Mouse (Mus musculus) forebrain, embryonic 13.5 days (tissue): ENCODE results near the gene Thsd7a. TPM values are rescaled to one million over a fixed set of nuclear protein-coding genes. Genes with fewer than 3 reads are reported as not detected.

Source experiments
- ATAC-seq: fragments of 200-750 bp; cut with Nextera tagmentation; 2 replicates; pipeline ENCODE4 v1.8.0; 2017
- H3K27ac ChIP-seq: fragments of 300-500 bp; sonication (generic); 2 replicates; pipeline ENCODE4 v1.5.1; 2015; ENCODE audit warnings: inconsistent platforms, mild to moderate bottlenecking, moderate library complexity
- H3K27me3 ChIP-seq: fragments of 300-500 bp; sonication (generic); 2 replicates; pipeline ENCODE4 v1.6.1; 2015; ENCODE audit warnings: mild to moderate bottlenecking, inconsistent platforms
- H3K36me3 ChIP-seq: fragments of 300-500 bp; sonication (generic); 2 replicates; pipeline ENCODE4 v1.6.1; 2015; ENCODE audit warnings: mild to moderate bottlenecking, inconsistent platforms; ENCODE audit not compliant: poor library complexity, severe bottlenecking
- H3K4me1 ChIP-seq: fragments of 300-500 bp; sonication (generic); 2 replicates; pipeline ENCODE4 v1.6.1; 2015; ENCODE audit warnings: inconsistent platforms
- H3K4me2 ChIP-seq: fragments of 300-500 bp; sonication (generic); 2 replicates; pipeline ENCODE4 v1.6.1; 2015; ENCODE audit warnings: inconsistent platforms, mild to moderate bottlenecking, moderate library complexity
- H3K4me3 ChIP-seq: fragments of 300-500 bp; sonication (generic); 2 replicates; pipeline ENCODE4 v1.5.1; 2015; ENCODE audit warnings: mild to moderate bottlenecking, inconsistent platforms
- H3K9ac ChIP-seq: fragments of 300-500 bp; sonication (generic); 2 replicates; pipeline ENCODE4 v1.6.1; 2015; ENCODE audit warnings: mild to moderate bottlenecking, inconsistent platforms
- H3K9me3 ChIP-seq: fragments of 300-500 bp; sonication (generic); replicated peaks from 2 replicates; pipeline ENCODE4 v1.6.1; 2016; ENCODE audit warnings: inconsistent platforms
- WGBS: fragments of 180-500 bp; shearing (Covaris S2); methylation state at CpG from one replicate; pipeline ENCODE4 v1.1.7; 2015; 5-methylcytosine and 5-hydroxymethylcytosine counted together
- polyA plus RNA-seq: library from polyadenylated mRNA; unstranded; fragments of >200 nt; fragmentation: Nextera tagmentation; extraction: Ambion mirVana; gene quantifications from 2 replicates; pipeline ENCODE4 v1.2.1, GENCODE M21; 2015

Thsd7a gene
- polyA plus RNA-seq, 1 experiment from 2014 or later, result 13.4 TPM

DNA sequence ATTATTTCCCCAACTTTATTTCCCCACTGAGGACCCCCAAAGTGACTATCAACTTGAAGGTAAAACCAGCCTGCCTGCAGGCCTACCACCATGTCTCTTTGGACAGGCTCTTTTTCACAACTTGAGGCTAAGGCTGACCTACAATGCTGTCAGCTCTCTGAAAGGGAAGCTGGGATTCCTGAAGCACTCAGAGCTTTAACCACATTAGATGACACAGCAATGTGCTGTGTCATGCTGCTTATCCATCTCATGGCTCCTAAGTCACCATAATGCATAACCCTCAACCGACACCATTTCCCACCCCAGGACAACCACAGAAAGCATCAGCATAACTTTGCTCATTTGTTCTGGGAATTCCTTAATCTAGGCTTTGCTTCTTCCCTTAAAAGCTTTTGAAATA, 255.6 kb downstream of the Thsd7a start:
- WGBS, result 100% methylated on average over 1 of the region's 1 CpGs

DNA sequence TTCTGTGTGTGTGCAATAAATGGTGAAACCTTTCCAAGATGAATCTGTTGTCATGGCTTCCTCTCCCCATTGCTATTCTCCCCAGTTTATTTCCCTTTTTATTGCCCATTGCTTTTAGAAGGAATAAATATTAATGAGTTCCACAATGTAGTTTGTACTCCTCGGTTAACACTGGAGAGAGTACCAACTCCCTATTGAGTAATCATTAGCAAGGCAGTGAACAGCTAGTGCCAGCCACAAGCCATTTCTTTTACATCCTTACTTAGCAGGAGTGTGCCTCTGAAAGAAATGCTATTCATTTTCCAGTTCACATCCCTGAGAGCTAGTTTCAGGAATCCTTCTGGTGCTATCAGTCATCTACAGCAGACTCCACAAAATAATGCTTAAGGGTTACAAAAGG, 260.3 kb downstream of the Thsd7a start:
- Histone ChIP-seq H3K4me2 (no peak overlapping the region), H3K4me1 (no peaks in the 10 kb centered on the region), H3K27ac (no peak overlapping the region), H3K9ac (no peak overlapping the region), H3K4me3 (no peak overlapping the region), H3K36me3 (no peaks in the 10 kb centered on the region), H3K9me3 (no peaks in the 10 kb centered on the region), H3K27me3 (no peaks in the 10 kb centered on the region)
- 34% methylated on average over 1 of the region's 1 CpGs for WGBS
- no peak for ATAC-seq

More for the DNA sequence above, 255.6 kb downstream of the Thsd7a start:
- H3K9me3 ChIP-seq, result no peaks in the 10 kb centered on the region
- H3K9ac ChIP-seq, result no peak overlapping the region
- no peak overlapping the region for H3K27ac ChIP-seq
- no peak overlapping the region for H3K4me3 ChIP-seq
- H3K36me3 ChIP-seq, result no peaks in the 10 kb centered on the region
- ATAC-seq, result no peak
- no peak overlapping the region for H3K4me2 ChIP-seq
- no peaks in the 10 kb centered on the region for H3K4me1 ChIP-seq
- H3K27me3 ChIP-seq, result no peaks in the 10 kb centered on the region

DNA sequence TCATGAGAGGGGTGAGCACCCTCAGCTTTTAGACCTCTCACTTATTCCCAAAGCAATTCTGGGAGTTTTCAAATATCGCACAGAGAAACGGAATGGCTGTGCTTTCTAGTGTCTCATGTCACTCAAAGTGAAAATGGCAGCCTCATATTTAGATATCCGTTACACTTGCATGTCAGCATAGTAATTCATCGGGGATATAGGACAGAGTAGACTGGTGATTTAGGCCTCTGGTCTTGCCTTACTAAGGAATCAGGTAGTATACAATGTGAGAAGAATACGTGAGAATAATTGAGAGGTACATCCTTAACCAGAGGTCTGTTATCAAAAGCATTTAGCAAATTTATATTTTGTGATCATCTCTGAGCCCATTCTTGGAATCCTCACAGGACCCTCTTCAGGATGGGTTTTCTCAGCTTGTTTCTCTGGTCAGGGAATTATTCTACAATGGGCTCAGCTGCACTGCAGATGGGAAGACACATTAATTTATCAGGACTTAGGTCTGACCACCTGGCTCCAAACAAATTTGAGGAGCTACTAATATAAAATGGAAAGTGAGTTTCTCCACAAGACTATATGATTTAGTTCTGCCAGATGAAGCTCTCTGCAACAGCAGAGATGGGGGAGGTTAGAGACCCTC, 267.6 kb downstream of the Thsd7a start:
- ATAC-seq, result no peak
- WGBS, result 87% methylated on average over 5 of the region's 5 CpGs
- no peak overlapping the region for H3K4me2 ChIP-seq
- no peaks in the 10 kb centered on the region for H3K27me3 ChIP-seq
- no peak overlapping the region for H3K9ac ChIP-seq
- no peaks in the 10 kb centered on the region for H3K4me1 ChIP-seq
- no peaks in the 10 kb centered on the region for H3K9me3 ChIP-seq
- H3K36me3 ChIP-seq, result no peaks in the 10 kb centered on the region
- no peak overlapping the region for H3K4me3 ChIP-seq
- H3K27ac ChIP-seq, result no peak overlapping the region

DNA sequence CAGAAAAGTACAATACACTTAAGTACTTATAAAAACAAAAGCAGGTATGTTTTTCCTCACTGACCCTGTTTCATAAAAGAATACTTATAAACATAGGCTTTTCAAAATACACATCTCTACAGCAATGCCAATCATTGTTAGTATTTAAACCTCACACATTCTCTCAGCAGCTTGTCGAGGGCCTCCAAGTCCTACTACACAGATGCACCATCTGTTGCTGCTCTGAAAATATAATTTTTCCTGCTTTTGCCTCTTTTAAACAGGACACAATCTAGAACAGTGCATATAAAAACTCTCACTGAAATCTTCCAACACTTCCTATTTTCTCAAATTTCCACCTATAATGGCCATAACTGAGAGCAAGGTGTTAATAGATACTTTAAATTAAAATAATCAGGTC, 270.9 kb downstream of the Thsd7a start:
- H3K9ac ChIP-seq, result no peak overlapping the region
- H3K4me1 ChIP-seq, result no peaks in the 10 kb centered on the region
- no peak for ATAC-seq
- H3K4me2 ChIP-seq, result no peak overlapping the region
- no peaks in the 10 kb centered on the region for H3K9me3 ChIP-seq
- 75% methylated on average over 1 of the region's 1 CpGs for WGBS
- no peaks in the 10 kb centered on the region for H3K27me3 ChIP-seq
- H3K36me3 ChIP-seq, result no peaks in the 10 kb centered on the region
- no peak overlapping the region for H3K27ac ChIP-seq
- no peak overlapping the region for H3K4me3 ChIP-seq

DNA sequence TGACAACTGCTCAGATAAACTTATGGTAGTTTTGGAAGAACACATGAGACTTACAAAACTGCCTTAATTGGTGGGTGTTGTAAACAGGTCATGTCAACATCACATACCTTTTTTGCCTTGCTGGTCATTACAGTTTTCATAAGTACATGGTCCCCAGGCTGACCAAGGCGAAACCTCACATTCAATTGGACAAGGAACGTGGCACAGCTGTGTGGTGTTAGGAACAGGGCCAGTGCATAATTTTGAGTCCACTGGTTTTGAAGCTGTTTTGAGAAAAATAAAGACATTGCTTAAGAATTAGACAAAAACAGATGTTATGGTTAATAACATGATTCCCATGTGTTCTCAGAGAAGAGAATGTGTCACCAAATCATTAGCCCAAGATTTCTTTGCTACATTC, 278.3 kb downstream of the Thsd7a start:
- ATAC-seq, result no peak
- Histone ChIP-seq H3K4me1 (no peaks in the 10 kb centered on the region), H3K27ac (no peak overlapping the region), H3K4me2 (no peak overlapping the region), H3K9me3 (no peaks in the 10 kb centered on the region), H3K27me3 (no peaks in the 10 kb centered on the region), H3K36me3 (no peaks in the 10 kb centered on the region), H3K4me3 (no peak overlapping the region), H3K9ac (no peak overlapping the region)
- 86% methylated on average over 2 of the region's 2 CpGs for WGBS

DNA sequence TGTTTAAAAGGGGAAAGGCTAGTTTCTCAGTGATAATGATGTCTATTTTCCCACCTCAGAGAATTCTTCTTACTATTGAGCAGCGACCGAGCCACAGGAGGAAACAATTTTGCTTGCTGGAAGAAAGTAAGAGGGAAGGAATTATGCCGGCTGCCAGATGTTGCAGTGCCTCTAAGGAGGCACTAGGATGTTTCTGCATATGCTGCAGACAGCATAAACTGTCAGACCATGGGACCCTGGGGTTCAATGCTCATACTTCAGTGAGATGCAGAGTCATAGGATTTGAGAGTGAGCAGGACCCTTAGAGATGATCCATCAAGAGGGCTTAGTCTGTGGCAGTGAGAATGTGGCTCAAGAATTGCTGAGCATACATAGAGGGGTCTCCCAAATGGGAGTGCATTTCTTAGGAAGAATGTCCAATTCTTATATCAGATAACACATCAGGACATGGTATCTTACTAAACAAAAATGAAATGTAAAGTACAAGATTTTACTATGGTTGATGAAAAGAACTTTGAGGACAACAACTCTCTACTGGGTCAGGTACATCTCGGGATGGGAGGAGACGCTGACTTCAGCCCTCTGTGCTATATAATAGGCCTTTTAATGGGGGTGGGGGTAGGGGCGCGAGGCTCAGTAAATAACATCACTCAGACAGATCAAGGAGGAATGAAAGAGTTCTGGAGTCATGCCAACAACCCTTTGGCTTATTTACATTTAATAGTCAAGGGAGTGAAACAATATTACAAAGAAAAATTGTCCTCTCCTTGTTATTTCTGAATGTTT, 281.7 kb downstream of the Thsd7a start:
- no peaks in the 10 kb centered on the region for H3K9me3 ChIP-seq
- no peak overlapping the region for H3K9ac ChIP-seq
- H3K4me3 ChIP-seq, result no peak overlapping the region
- WGBS, result 64% methylated on average over 7 of the region's 7 CpGs
- H3K27me3 ChIP-seq, result no peaks in the 10 kb centered on the region
- no peak overlapping the region for H3K4me2 ChIP-seq
- H3K4me1 ChIP-seq, result no peaks in the 10 kb centered on the region
- H3K27ac ChIP-seq, result no peak overlapping the region
- H3K36me3 ChIP-seq, result no peaks in the 10 kb centered on the region
- no peak for ATAC-seq

DNA sequence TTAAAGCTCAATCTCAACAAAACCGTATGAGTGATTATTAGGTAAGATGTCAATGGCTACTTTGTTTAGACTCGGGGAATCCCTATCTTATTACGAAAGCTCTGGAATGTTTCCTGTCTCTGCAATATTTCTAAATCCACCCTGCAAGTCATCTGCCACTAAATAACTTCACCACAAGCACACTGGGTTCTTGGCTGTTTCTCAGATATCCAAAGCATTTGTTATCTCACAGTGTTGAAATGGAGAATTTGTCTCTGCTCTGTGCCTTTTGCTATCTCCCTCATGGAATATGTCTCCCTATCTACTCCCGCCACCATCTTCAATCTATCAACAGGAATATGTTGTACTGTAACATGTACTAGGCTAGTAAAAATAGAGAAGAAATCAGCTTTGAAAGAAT, 290.4 kb downstream of the Thsd7a start:
- Histone ChIP-seq H3K27ac (no peak overlapping the region), H3K4me2 (no peak overlapping the region), H3K4me3 (no peak overlapping the region), H3K27me3 (no peaks in the 10 kb centered on the region), H3K4me1 (no peaks in the 10 kb centered on the region), H3K36me3 (no peaks in the 10 kb centered on the region), H3K9ac (no peak overlapping the region), H3K9me3 (no peaks in the 10 kb centered on the region)
- ATAC-seq, result no peak
- 97% methylated on average over 4 of the region's 4 CpGs for WGBS

DNA sequence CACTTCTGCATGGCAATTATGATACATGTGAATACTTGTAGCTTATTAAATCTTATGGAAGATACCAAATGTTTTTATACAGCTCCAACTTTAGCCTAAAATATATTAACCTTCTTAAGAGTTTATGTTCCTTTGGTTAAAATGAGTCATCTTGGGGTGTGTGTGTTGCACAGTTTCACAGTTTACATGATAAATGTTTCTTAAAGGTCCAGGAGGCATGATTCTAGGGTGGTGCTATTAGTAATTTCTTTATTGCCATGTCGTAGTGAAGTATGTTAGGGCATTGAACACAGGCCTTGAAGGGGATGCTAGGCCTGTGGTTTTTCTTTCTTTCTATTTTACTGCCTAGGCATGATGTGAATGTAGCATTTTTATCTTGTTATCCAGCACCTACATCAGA, 291.8 kb downstream of the Thsd7a start:
- H3K4me3 ChIP-seq, result no peak overlapping the region
- WGBS, result 83% methylated on average over 1 of the region's 1 CpGs
- no peaks in the 10 kb centered on the region for H3K27me3 ChIP-seq
- no peaks in the 10 kb centered on the region for H3K9me3 ChIP-seq
- no peak overlapping the region for H3K4me2 ChIP-seq
- ATAC-seq, result no peak
- no peak overlapping the region for H3K9ac ChIP-seq
- H3K36me3 ChIP-seq, result no peaks in the 10 kb centered on the region
- H3K4me1 ChIP-seq, result no peaks in the 10 kb centered on the region
- no peak overlapping the region for H3K27ac ChIP-seq

DNA sequence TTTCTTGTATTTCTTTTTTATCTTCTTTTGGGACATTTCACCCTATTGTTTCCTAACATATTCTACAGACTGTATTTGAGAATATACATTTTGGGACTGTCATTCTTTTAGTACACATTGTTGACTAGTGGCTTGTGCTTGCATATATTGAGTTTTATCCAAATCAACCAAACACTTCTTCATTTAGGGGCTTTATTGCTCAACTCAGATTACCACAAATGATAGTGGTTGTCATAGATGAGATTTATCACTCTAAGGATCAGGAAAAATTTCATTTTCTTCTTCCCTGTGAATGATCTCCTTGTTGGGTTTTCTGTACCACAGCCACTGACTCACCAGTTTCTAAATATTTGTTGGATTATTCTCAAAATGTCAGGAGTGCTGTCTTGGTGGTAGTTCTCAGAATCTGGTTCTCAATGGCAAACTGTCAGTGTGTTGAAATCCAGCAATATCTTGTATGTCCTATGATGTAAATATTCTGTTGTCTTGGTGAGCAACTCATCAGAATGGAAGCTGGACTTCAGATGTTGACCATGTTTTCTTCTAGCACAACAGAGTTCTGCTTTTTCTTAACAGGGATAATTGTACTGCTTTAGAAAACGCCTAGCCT, 294.2 kb downstream of the Thsd7a start:
- WGBS, result 84% methylated on average over 1 of the region's 1 CpGs
- H3K4me1 ChIP-seq, result no peaks in the 10 kb centered on the region
- no peak for ATAC-seq
- no peak overlapping the region for H3K9ac ChIP-seq
- H3K27ac ChIP-seq, result no peak overlapping the region
- H3K9me3 ChIP-seq, result no peaks in the 10 kb centered on the region
- no peak overlapping the region for H3K4me3 ChIP-seq
- H3K27me3 ChIP-seq, result no peaks in the 10 kb centered on the region
- no peak overlapping the region for H3K4me2 ChIP-seq
- no peaks in the 10 kb centered on the region for H3K36me3 ChIP-seq

DNA sequence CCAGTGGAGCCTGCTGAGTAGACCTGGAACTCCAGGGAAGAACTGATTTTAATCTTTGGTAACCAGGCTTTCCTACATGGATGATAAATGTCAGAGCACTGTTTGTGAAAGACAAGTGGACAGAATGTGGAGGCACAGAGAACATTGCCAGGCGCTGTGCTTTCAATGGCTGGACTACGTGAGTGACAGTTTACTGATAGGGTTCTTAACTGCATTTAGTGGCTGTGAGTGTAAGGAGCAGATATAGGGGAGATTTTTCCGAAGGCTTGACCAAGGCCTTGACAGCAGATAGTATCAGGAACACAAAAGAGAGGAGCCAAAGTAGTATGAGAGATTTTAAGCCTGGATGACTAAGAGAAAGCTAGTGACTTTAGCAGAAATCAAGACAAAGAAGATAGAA, 295.1 kb downstream of the Thsd7a start:
- Histone ChIP-seq H3K9ac (no peak overlapping the region), H3K27me3 (no peaks in the 10 kb centered on the region), H3K27ac (no peak overlapping the region), H3K4me1 (no peaks in the 10 kb centered on the region), H3K9me3 (no peaks in the 10 kb centered on the region), H3K36me3 (no peaks in the 10 kb centered on the region), H3K4me3 (no peak overlapping the region), H3K4me2 (no peak overlapping the region)
- WGBS, result 82% methylated on average over 3 of the region's 3 CpGs
- no peak for ATAC-seq

DNA sequence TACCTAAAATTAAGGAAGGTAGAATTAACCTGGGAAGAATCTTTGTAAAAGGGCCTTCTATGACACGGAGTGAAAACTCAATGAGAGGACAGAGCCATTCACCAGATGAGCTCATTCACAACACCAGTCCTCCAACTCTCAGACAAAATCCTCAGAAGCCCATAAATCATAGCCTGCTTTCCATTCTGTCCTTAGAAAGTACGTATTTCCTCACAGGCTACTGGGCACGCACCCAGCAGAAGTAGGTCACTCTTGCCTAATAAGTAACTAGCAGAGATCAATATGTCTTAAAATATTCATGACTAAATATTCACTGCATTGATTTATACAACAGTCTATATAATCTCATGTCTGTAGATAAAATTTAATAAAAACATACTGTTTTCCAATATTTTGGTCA, 300.4 kb downstream of the Thsd7a start:
- H3K4me1 ChIP-seq, result no peaks in the 10 kb centered on the region
- no peak overlapping the region for H3K4me2 ChIP-seq
- ATAC-seq, result no peak
- 91% methylated on average over 3 of the region's 3 CpGs for WGBS
- no peaks in the 10 kb centered on the region for H3K36me3 ChIP-seq
- H3K27me3 ChIP-seq, result no peaks in the 10 kb centered on the region
- no peak overlapping the region for H3K4me3 ChIP-seq
- no peaks in the 10 kb centered on the region for H3K9me3 ChIP-seq
- no peak overlapping the region for H3K27ac ChIP-seq
- no peak overlapping the region for H3K9ac ChIP-seq

DNA sequence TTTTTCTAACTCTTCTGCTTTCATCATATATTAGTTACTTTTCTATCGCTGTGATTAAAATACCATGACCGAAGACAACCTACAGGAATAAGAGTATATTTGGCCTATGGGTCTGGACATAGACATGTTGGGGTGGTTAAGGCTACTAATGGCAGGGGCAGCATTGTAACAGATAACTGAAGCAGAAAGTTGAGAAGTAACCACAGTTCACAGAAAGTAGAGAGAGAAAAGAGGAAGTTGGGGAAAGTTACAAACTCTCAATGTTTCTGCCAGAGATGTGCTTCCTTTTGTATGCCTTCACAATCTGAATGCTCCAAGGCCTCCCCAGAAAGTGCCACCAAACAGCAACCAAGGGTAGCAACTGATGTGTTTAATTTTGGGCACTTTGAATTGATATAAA, 303.7 kb downstream of the Thsd7a start:
- no peaks in the 10 kb centered on the region for H3K4me1 ChIP-seq
- no peaks in the 10 kb centered on the region for H3K9me3 ChIP-seq
- no peaks in the 10 kb centered on the region for H3K36me3 ChIP-seq
- WGBS, result 93% methylated on average over 2 of the region's 2 CpGs
- no peak overlapping the region for H3K4me2 ChIP-seq
- ATAC-seq, result no peak
- no peak overlapping the region for H3K4me3 ChIP-seq
- no peak overlapping the region for H3K27ac ChIP-seq
- H3K9ac ChIP-seq, result no peak overlapping the region
- no peaks in the 10 kb centered on the region for H3K27me3 ChIP-seq
